Mouse (Mus musculus): ENCODE measurements at regions not wholly inside any gene's neighbourhood (a gene's known extent, or its start where the extent isn't known, plus 50 kb on each side); places are given as distances from the start of the nearest gene placed in this dataset.

- no peak for DNase-seq (ENCODE audit: low spot score)
Observed at GRCm38 (mm10) chr3:16816814-16817213, 810.6 kb upstream of the Gm5150 start.

- DNase-seq (ENCODE audit: low spot score), result no peak
Observed at GRCm38 (mm10) chr3:16816101-16816500, 809.9 kb upstream of the Gm5150 start.

- no peak for DNase-seq (ENCODE audit: low spot score)
Observed at GRCm38 (mm10) chr3:16810878-16811611, 804.8 kb upstream of the Gm5150 start.

GRCm38 (mm10) chr3:16803603-16804002, 797.4 kb upstream of the Gm5150 start:
- no peak for DNase-seq (ENCODE audit: low spot score)

Data from ovary, postnatal 36 days (tissue).